Mouse (Mus musculus) limb, embryonic 13.5 days (tissue): ENCODE data around the gene Faap100. TPM values are rescaled to one million over a fixed set of nuclear protein-coding genes. Genes with fewer than 3 reads are reported as not detected.
A peak's percentile ranks its signal among the peaks of the same experiment; 100 is the strongest.

Experiments
- ATAC-seq: fragments of 200-750 bp; cut with Nextera tagmentation; 2 replicates; pipeline ENCODE4 v1.8.0; 2017; ENCODE audit warnings: low read depth, moderate number of reproducible peaks, moderate TSS enrichment; ENCODE audit not compliant: low FRiP score
- H3K27ac ChIP-seq: fragments of 300-500 bp; sonication (generic); 2 replicates; pipeline ENCODE4 v1.5.1; 2015; ENCODE audit warnings: inconsistent platforms, mild to moderate bottlenecking, moderate library complexity
- H3K27me3 ChIP-seq: fragments of 300-500 bp; sonication (generic); 2 replicates; pipeline ENCODE4 v1.6.1; 2015; ENCODE audit warnings: mild to moderate bottlenecking, inconsistent platforms
- H3K36me3 ChIP-seq: fragments of 300-500 bp; sonication (generic); 2 replicates; pipeline ENCODE4 v1.6.1; 2015; ENCODE audit warnings: inconsistent platforms, mild to moderate bottlenecking, moderate library complexity
- H3K4me1 ChIP-seq: fragments of 300-500 bp; sonication (generic); 2 replicates; pipeline ENCODE4 v1.6.1; 2015; ENCODE audit warnings: inconsistent platforms
- H3K4me2 ChIP-seq: fragments of 300-500 bp; sonication (generic); replicated peaks from 2 replicates; pipeline ENCODE4 v1.6.1; 2015; ENCODE audit warnings: inconsistent platforms, mild to moderate bottlenecking, moderate library complexity
- H3K4me3 ChIP-seq: fragments of 300-500 bp; sonication (generic); 2 replicates; pipeline ENCODE4 v1.5.1; 2015; ENCODE audit warnings: moderate library complexity, mild to moderate bottlenecking, inconsistent platforms
- H3K9ac ChIP-seq: fragments of 300-500 bp; sonication (generic); 2 replicates; pipeline ENCODE4 v1.6.1; 2015; ENCODE audit warnings: mild to moderate bottlenecking, inconsistent platforms
- H3K9me3 ChIP-seq: fragments of 300-500 bp; sonication (generic); 2 replicates; pipeline ENCODE4 v1.6.1; 2016; ENCODE audit warnings: inconsistent platforms
- WGBS: fragments of 180-500 bp; shearing (Covaris S2); methylation state at CpG from one replicate; pipeline ENCODE4 v1.1.7; 2015; 5-methylcytosine and 5-hydroxymethylcytosine counted together
- polyA plus RNA-seq: library from polyadenylated mRNA; unstranded; fragments of >200 nt; fragmentation: Nextera tagmentation; extraction: Ambion mirVana; gene quantifications from 2 replicates; pipeline ENCODE4 v1.2.1, GENCODE M21; 2015

Faap100 gene
- polyA plus RNA-seq, 1 experiment from 2014 or later: 38.6 TPM

DNA sequence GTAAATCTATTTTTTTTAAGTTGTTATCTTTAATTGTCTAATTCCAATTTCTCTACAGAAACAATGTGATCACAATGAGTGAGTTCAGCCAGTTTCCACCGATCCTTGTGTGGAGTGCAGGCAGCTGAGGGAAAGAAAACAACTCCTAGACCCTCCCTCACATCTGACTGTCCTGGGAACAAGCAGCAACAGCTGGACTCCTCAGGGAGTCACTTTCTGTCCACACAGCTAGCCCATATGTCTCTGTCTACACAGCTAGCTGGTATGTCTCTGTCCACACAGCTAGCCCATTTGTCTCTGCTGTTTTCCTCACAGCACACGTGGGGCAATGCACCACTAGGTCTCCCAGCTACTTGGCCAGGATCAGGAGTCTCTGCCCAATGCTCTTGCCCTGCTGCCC is 19.0 kb upstream of the Faap100 start:
- Histone ChIP-seq H3K4me2 (no peak overlapping the region), H3K9me3 (no peaks in the 10 kb centered on the region), H3K27ac (no peak overlapping the region), H3K4me3 (no peak overlapping the region), H3K36me3 (peaks cover 87% of the 10 kb centered on the region), H3K27me3 (no peaks in the 10 kb centered on the region), H3K4me1 (peaks cover 2% of the 10 kb centered on the region), H3K9ac (no peak overlapping the region)
- 86% methylated on average over 2 of the region's 2 CpGs for WGBS
- no peak for ATAC-seq

DNA sequence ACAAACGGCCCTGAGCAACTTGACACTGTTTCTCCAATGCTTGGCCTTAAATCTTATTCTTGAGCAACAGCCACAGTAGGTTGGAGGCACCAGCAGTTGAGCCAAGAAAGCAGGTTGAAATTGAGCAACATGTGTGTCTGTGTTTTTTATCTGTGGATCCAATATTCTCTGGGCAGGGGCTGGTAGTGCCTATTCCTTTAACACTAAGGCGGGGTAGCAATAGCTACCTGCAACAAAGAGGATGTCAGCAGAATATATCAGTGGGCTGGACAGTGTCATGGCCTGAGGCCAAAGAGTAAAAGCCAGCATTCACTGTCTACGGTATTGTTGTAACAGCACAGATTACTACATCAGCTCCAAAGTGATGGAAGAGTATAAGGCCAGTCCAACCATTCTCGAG is 17.1 kb upstream of the Faap100 start:
- H3K4me1 ChIP-seq: peaks cover 8% of the 10 kb centered on the region
- H3K9ac ChIP-seq: no peak overlapping the region
- peaks cover 83% of the 10 kb centered on the region for H3K36me3 ChIP-seq
- no peak overlapping the region for H3K4me3 ChIP-seq
- H3K9me3 ChIP-seq: no peaks in the 10 kb centered on the region
- H3K27me3 ChIP-seq: no peaks in the 10 kb centered on the region
- WGBS: 84% methylated on average over 4 of the region's 4 CpGs
- H3K4me2 ChIP-seq: no peak overlapping the region
- ATAC-seq: no peak
- no peak overlapping the region for H3K27ac ChIP-seq

DNA sequence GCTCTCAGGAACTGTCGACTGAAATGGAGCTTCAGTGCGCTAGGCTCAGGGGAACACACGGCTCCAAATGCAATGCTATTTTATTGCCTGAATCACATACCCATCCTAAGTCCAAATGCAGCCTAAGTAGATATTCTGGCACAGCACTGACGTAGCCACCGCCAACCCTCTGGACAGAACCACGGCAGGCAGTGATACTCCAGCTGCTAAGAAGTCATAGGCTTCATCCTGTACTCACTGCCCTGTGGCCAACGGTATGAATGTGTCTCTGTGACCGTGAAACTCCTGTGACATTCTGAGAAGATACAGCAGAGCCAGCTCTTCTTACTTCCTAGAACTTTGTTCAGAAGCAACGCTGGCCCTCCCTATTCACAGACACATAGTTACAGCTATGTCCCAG is 10.0 kb upstream of the Faap100 start:
- H3K36me3 ChIP-seq: peaks cover 77% of the 10 kb centered on the region
- WGBS: 94% methylated on average over 9 of the region's 9 CpGs

DNA sequence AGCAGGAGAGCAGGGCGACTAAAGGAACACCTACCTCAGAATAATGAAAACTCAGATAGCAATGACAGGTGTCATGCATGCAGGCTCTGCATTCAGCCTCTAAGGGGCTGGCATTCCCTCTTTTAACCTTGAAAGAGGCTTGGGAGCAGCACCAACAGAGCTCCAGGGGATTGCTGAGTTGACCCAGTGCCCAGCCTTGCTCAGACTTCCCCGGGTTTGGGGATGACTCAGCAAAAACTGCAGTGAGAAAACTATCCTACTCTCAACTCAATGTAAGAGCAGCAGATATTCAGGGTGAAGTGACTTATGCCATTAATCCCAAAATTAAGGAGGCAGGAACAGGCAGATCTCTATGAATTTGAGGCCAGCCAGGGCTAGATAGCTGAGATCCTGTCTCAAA is 8.6 kb upstream of the Faap100 start:
- Histone ChIP-seq H3K9ac (no peak overlapping the region), H3K4me1 (peaks cover under 1% of the 10 kb centered on the region), H3K27ac (no peak overlapping the region), H3K4me2 (no peak overlapping the region), H3K36me3 (peaks cover 78% of the 10 kb centered on the region), H3K9me3 (no peaks in the 10 kb centered on the region), H3K4me3 (no peak overlapping the region), H3K27me3 (no peaks in the 10 kb centered on the region)
- no peak for ATAC-seq
- 79% methylated on average over 2 of the region's 2 CpGs for WGBS

More for the DNA sequence above, 10.0 kb upstream of the Faap100 start:
- no peak overlapping the region for H3K4me3 ChIP-seq
- no peak overlapping the region for H3K4me2 ChIP-seq
- no peak overlapping the region for H3K27ac ChIP-seq
- no peaks in the 10 kb centered on the region for H3K27me3 ChIP-seq
- peaks cover 8% of the 10 kb centered on the region for H3K4me1 ChIP-seq
- H3K9me3 ChIP-seq: no peaks in the 10 kb centered on the region
- ATAC-seq: no peak
- no peak overlapping the region for H3K9ac ChIP-seq

DNA sequence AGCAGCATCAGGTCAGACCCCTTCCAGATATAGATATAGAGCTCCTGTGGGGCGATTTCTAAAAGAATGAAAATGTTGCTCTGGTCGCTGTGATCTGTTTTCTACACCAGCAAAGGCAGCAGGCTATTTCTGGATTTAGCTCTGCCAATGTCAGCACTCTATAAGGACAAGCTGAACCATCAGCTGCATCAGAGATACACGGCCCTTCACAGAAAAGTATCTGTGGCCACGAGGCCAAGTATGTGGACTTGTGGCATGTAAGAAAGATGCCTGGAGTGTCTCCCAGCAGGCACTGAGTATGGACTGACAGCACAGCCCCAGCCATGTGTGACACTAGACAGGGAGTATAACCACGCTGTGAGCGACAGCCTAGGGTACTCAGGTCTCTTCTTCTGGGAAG is 8.1 kb upstream of the Faap100 start:
- no peaks in the 10 kb centered on the region for H3K9me3 ChIP-seq
- 93% methylated on average over 6 of the region's 6 CpGs for WGBS
- ATAC-seq: no peak
- no peak overlapping the region for H3K27ac ChIP-seq
- no peak overlapping the region for H3K4me3 ChIP-seq
- no peaks in the 10 kb centered on the region for H3K4me1 ChIP-seq
- H3K4me2 ChIP-seq: no peak overlapping the region
- H3K36me3 ChIP-seq: peaks cover 81% of the 10 kb centered on the region
- no peaks in the 10 kb centered on the region for H3K27me3 ChIP-seq
- H3K9ac ChIP-seq: no peak overlapping the region

DNA sequence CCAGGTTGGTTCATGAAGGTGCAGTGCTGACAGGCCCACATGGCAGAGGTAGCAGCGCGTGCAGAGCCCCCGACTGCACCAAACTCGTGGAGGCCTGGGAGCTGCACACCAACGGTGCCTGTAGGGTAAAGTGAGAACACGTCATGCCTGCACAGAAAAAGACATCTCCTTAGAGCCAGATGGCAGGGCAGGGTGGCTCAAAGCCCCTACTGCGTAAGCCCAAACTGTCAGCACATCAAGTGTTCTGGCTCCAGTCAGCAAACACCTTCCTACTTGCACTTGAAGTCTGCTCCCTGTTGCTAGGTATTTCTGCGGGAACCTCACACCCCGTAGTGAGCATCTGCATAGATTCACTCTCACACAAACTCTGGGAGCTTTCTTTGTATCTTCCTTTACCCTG is 3.9 kb upstream of the Faap100 start:
- Histone ChIP-seq H3K36me3 (peaks cover 74% of the 10 kb centered on the region), H3K4me1 (peaks cover 14% of the 10 kb centered on the region), H3K4me2 (no peak overlapping the region), H3K27me3 (no peaks in the 10 kb centered on the region), H3K9ac (no peak overlapping the region), H3K27ac (no peak overlapping the region), H3K9me3 (no peaks in the 10 kb centered on the region), H3K4me3 (no peak overlapping the region)
- ATAC-seq: no peak
- WGBS: 94% methylated on average over 9 of the region's 9 CpGs

DNA sequence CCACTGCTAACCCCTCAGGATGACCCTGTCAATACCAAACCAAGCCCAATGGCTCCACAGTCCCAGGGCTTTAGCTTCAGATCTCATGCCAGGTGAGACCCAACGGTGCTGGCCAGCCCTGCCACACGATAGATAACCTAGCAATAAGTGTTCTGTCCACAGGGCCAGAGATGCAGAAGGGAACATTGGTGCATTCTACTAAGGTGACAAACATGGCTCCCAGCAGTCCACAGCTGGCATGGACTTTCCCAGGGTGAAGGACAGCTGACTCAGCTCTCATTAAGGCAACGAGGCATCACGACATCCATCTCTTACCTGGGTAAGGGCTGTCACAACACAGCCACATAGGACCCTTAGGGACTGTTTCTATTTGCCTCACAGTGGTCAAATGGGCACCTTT is 2.6 kb upstream of the Faap100 start:
- ATAC-seq: no peak
- Histone ChIP-seq H3K4me1 (peaks cover 21% of the 10 kb centered on the region), H3K9ac (peak overlapping the region; percentile 25; the same call in 1 of the 2 replicates), H3K9me3 (no peaks in the 10 kb centered on the region), H3K27me3 (no peaks in the 10 kb centered on the region), H3K4me2 (no peak overlapping the region), H3K4me3 (no peak overlapping the region), H3K36me3 (peaks cover 76% of the 10 kb centered on the region), H3K27ac (no peak overlapping the region)
- 92% methylated on average over 4 of the region's 4 CpGs for WGBS

DNA sequence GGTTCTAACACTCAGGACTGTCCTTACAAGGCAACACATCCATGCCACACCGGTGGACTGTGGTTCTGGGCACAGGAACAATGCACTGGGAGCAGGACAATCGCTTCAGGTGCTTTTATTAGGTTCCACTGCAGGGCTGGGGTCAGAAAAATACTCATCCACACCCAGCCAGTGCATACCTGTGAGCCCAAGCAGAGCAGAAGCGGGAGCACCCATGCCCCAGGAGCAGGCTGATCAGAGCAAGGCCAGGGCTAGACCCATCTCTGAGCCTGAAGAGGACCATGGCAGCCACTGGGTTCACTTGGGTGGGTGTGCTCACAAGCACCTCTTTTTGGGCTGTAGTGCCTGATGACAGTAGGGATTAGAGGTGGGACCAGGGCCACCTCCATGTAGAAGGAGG is 1.7 kb upstream of the Faap100 start:
- no peak overlapping the region for H3K4me2 ChIP-seq
- H3K9ac ChIP-seq: no peak overlapping the region
- peaks cover 21% of the 10 kb centered on the region for H3K4me1 ChIP-seq
- H3K36me3 ChIP-seq: peaks cover 75% of the 10 kb centered on the region
- H3K9me3 ChIP-seq: no peaks in the 10 kb centered on the region
- WGBS: 94% methylated on average over 3 of the region's 3 CpGs
- no peak for ATAC-seq
- H3K27me3 ChIP-seq: no peaks in the 10 kb centered on the region
- H3K4me3 ChIP-seq: no peak overlapping the region
- no peak overlapping the region for H3K27ac ChIP-seq

DNA sequence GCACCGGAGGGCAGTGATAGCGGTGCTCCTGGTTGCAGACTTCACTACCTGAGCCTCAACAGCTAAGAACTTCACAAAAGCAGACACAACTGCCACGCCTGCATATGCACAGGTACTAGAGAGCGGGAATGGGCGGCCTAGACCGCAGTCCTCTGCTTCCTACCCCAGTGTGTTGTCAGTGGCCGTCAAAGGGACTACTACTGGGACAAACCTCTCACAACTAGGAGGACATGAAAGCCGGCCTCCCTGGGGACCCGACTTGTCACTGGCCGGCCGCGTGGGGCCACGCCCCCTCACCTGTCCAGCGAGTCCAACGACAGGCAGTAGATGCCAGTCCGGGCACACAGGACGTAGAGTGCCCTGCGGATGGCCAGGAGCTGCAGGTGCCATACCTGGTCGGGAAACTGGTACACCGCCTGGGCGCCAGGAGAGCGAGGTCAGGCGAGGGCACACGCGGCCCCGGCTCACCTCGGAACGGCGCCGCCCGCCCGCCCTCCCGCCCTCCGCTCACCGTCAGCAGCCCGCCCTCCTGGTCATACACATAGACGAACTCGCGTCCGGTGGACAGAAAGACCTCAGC is 443 bp downstream of the Faap100 start:
- Histone ChIP-seq H3K9me3 (no peaks in the 10 kb centered on the region), H3K9ac (peak overlapping the region; percentile 85), H3K27ac (no peak overlapping the region), H3K36me3 (peaks cover 75% of the 10 kb centered on the region), H3K4me2 (peak overlapping the region; percentile 97), H3K4me1 (peaks cover 24% of the 10 kb centered on the region), H3K4me3 (peak overlapping the region; percentile 89), H3K27me3 (no peaks in the 10 kb centered on the region)
- 4% methylated on average over 39 of the region's 40 CpGs for WGBS
- peak; percentile 6; the same call in 1 of the 2 replicates for ATAC-seq

DNA sequence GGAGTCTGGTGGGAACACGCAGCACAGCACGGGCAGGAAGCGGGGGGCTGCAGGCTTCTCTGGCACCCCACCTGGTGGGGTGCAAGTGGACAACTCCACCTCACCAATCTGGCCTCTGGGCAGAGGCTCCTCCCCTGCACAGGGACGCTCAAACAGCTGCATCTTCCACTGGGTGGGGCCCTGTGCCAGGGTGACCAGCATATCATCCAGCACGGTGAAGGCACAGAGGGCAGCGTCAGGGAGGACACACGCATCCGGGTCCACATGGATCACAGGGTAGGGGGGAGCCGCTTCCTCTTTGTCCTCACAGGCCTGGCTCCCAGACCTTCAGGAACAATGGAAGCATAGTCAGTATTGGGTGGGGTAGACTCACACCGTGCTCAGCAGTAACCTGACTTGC is 1.2 kb downstream of the Faap100 start:
- H3K9me3 ChIP-seq: no peaks in the 10 kb centered on the region
- no peaks in the 10 kb centered on the region for H3K27me3 ChIP-seq
- ATAC-seq: no peak
- peaks cover 24% of the 10 kb centered on the region for H3K4me1 ChIP-seq
- peaks cover 75% of the 10 kb centered on the region for H3K36me3 ChIP-seq
- H3K9ac ChIP-seq: peak overlapping the region; percentile 85
- WGBS: 75% methylated on average over 10 of the region's 10 CpGs
- H3K27ac ChIP-seq: no peak overlapping the region
- H3K4me3 ChIP-seq: peak overlapping the region; percentile 89
- H3K4me2 ChIP-seq: peak overlapping the region; percentile 97

DNA sequence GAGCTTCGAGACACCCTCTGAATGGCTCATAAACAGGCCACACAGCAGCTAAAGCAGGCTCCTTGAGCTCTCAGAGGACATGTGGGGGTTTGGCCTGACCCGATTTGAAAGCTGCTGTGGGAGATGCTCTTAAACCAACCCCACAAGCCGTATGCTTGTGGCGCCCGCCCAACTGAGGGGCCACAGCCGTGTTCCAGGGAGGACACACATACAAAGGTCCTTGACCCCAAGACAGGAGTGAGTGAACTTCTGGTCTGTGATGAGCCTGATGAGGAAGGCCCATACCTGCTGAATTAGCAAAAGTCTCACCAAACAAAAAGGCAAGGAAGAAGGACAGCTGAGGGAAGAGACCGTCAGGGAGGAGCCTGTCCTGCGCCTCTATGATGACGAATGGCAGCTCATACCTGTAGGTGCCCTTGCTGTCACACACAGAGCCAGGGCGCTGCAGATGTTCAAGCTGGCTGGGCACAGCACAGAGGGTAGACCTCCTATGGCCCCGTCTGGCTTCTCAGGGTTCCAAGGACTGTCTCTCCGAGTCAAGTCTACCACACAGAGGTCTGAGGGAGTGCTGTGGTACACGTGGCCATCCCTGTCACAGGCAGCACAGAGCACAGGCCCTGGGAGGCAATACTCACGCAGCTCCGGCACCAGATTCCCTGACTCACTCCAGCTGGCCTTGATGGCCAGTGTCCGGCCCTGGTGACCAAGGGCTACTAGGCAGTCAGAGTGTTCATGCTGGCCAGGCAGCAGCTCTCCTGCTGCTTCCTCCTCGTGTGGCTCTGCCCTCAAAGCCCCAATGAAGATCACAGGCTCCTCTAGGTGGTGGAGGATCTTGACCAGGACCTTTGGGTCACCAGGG is 2.0 kb downstream of the Faap100 start:
- Histone ChIP-seq H3K27me3 (no peaks in the 10 kb centered on the region), H3K36me3 (peaks cover 75% of the 10 kb centered on the region), H3K9ac (no peak overlapping the region), H3K4me2 (no peak overlapping the region), H3K4me1 (peaks cover 24% of the 10 kb centered on the region), H3K9me3 (no peaks in the 10 kb centered on the region), H3K4me3 (no peak overlapping the region), H3K27ac (no peak overlapping the region)
- WGBS: 89% methylated on average over 17 of the region's 17 CpGs
- ATAC-seq: no peak

DNA sequence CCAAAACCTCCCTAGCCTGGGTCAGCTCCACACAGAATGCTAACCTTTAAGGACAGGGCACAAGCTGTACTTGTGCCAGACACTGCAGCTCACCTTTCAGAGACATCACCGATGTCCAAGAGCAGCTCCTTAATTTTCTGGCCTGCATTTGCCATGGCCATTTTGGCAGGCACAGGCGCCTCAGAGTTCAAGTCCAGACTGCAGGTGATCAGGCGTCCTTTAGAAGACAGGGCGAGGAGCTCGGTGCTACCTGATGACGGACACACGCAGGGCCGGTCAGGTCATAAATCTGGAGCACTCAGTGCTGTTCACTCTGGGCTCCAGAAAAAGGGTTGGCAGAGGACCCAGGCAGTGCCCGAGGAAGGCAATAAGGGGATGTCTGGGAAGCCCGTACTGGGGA is 3.2 kb downstream of the Faap100 start:
- H3K27me3 ChIP-seq: no peaks in the 10 kb centered on the region
- 90% methylated on average over 10 of the region's 10 CpGs for WGBS
- no peak for ATAC-seq

More for the DNA sequence above, 3.2 kb downstream of the Faap100 start:
- Histone ChIP-seq H3K27ac (no peak overlapping the region), H3K9ac (no peak overlapping the region), H3K4me3 (no peak overlapping the region), H3K4me2 (no peak overlapping the region), H3K4me1 (peaks cover 24% of the 10 kb centered on the region), H3K9me3 (no peaks in the 10 kb centered on the region), H3K36me3 (peaks cover 75% of the 10 kb centered on the region)
